In the genomic region with DNA sequence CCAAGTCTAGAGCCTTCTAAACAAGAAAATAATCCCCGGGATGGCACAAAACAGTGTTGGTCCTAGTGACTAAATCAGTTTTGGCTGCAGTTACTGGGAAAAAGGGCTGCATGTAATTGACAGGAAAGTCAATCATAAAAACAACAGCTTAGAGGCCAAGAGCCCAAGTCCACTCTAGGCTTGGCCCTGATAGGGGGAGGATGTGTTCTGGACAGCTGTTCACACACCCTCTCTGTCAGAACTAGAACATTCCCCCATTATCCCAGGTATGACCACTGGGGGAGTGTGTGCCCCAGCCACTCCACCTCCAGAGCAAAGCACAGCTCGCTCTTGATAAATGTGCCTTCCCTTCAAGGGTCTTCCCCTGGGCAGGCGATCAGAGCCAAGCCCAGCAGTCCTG, we compare ENCODE assay signal across 9 mouse cellular contexts. TPM values are rescaled to one million over a fixed set of nuclear protein-coding genes. Genes with fewer than 3 reads are reported as not detected.
A peak's percentile ranks its signal among the peaks of the same experiment; 100 is the strongest.
DNase-seq lines count a peak whose midpoint lies in the region; ATAC-seq and TF ChIP-seq lines count a peak whose summit lies in the region.
"Had no signal": no experiment of that assay in that cellular context is flagged by ENCODE, and none has a peak within 500 bp of the region (broad histone marks: within the 10 kb centered on the region; RNA-seq: fewer than 3 reads in every experiment).

No protein-coding gene starts in this region.

- peaks cover 57% of the 10 kb centered on the region for H3K4me1 ChIP-seq in liver, adult 2 months (ENCODE audit: control insufficient read depth, insufficient read depth, low read length)
- H3K4me1 ChIP-seq in cortical plate, adult 2 months (ENCODE audit: control insufficient read depth, insufficient read depth, low read length), result peaks cover 5% of the 10 kb centered on the region
- peaks cover 51% of the 10 kb centered on the region for H3K4me1 ChIP-seq in heart, embryonic 15.5 days (replicated peaks)
- peaks cover 25% of the 10 kb centered on the region for H3K4me1 ChIP-seq in limb, embryonic 15.5 days

- peak; percentile 94 for DNase-seq in liver, adult 2 months (ENCODE audit: extremely low read depth, low read depth, low spot score)
- DNase-seq in liver, result no peak
- DNase-seq in right cerebral cortex, adult 18-20 months, result no peak
- DNase-seq in urinary bladder, postnatal 25 days (ENCODE audit: low spot score), result no peak
- DNase-seq: layer of hippocampus, postnatal 36 days; thymus, adult 2 months had no signal

- peak overlapping the region; percentile 81 for H3K27ac ChIP-seq in liver, adult 2 months (replicated peaks; ENCODE audit: insufficient read depth, low read depth, low read length)
- H3K27ac ChIP-seq in cortical plate, adult 2 months (ENCODE audit: insufficient read depth, low read length), result no peak overlapping the region
- peak overlapping the region; percentile 95 for H3K27ac ChIP-seq in heart, embryonic 15.5 days
- peak overlapping the region; percentile 48 for H3K27ac ChIP-seq in limb, embryonic 15.5 days

- no peak overlapping the region for H3K4me3 ChIP-seq in liver, adult 2 months (ENCODE audit: insufficient read depth, low read depth, low read length)
- no peak overlapping the region for H3K4me3 ChIP-seq in cortical plate, adult 2 months (ENCODE audit: insufficient read depth, low read length)
- H3K4me3 ChIP-seq in heart, embryonic 15.5 days, result no peak overlapping the region
- H3K4me3 ChIP-seq in limb, embryonic 15.5 days, result no peak overlapping the region

- H3K27me3 ChIP-seq in liver, adult 2 months (ENCODE audit: control insufficient read depth, insufficient read depth, low read length), result no peaks in the 10 kb centered on the region
- H3K27me3 ChIP-seq in heart, embryonic 15.5 days, result no peaks in the 10 kb centered on the region
- H3K27me3 ChIP-seq in limb, embryonic 15.5 days, result no peaks in the 10 kb centered on the region

- peak; percentile 58 for ATAC-seq in heart, embryonic 15.5 days (replicated peaks; ENCODE audit: insufficient number of reproducible peaks, insufficient read depth, low FRiP score, low read depth)
- no peak for ATAC-seq in limb, embryonic 15.5 days (ENCODE audit: insufficient number of reproducible peaks, low FRiP score, low TSS enrichment, low read depth)

- peaks cover 57% of the 10 kb centered on the region; the same call in 1 of the 2 replicates for H3K79me2 ChIP-seq in liver, adult 2 months (ENCODE audit: control insufficient read depth, insufficient read depth, low read length)

- WGBS in liver, adult 2 months, result 31% methylated on average over 3 of the region's 3 CpGs
- 24% methylated on average over 3 of the region's 3 CpGs for WGBS in heart, embryonic 15.5 days
- WGBS in limb, embryonic 15.5 days, result 72% methylated on average over 3 of the region's 3 CpGs

- TF ChIP-seq CTCF in liver, adult 2 months (IDR thresholded peaks at IDR 0.05; ENCODE audit: low read depth, low read length), result peak; percentile 61
- 0 out of 2 replicates have a peak, but pooled peaks have one; percentile 18 for TF ChIP-seq CTCF in cortical plate, adult 2 months (IDR thresholded peaks at IDR 0.05; ENCODE audit: extremely low read depth, insufficient read depth, low read length)

- no peaks in the 10 kb centered on the region; the same call in 1 of the 2 replicates for H3K36me3 ChIP-seq in liver, adult 2 months (ENCODE audit: control insufficient read depth, insufficient read depth, low read length)
- peaks cover 8% of the 10 kb centered on the region; the same call in 1 of the 2 replicates for H3K36me3 ChIP-seq in heart, embryonic 15.5 days
- H3K36me3 ChIP-seq in limb, embryonic 15.5 days, result peaks cover 10% of the 10 kb centered on the region

- H3K4me2 ChIP-seq in heart, embryonic 15.5 days, result peak overlapping the region; percentile 49; the same call in 1 of the 2 replicates
- no peak overlapping the region for H3K4me2 ChIP-seq in limb, embryonic 15.5 days

- peak overlapping the region; percentile 8; the same call in 1 of the 2 replicates for H3K9ac ChIP-seq in liver, adult 2 months (ENCODE audit: low read depth, low read length)
- peak overlapping the region; percentile 47; the same call in 1 of the 2 replicates for H3K9ac ChIP-seq in heart, embryonic 15.5 days
- no peak overlapping the region for H3K9ac ChIP-seq in limb, embryonic 15.5 days

- H3K9me3 ChIP-seq in heart, embryonic 15.5 days (replicated peaks), result no peaks in the 10 kb centered on the region
- no peaks in the 10 kb centered on the region for H3K9me3 ChIP-seq in limb, embryonic 15.5 days

- TF ChIP-seq POLR2A in liver, adult 2 months (IDR thresholded peaks at IDR 0.05; ENCODE audit: extremely low read depth, insufficient read depth, low read length), result no peak
- no peak for TF ChIP-seq POLR2A in cortical plate, adult 2 months (IDR thresholded peaks at IDR 0.05; ENCODE audit: extremely low read depth, insufficient read depth, low read length)

RNA-seq across cellular contexts. Expression of gene Akap1, which starts 14.7 kb away (rescaled TPM):
- total RNA-seq in liver, adult 2 months (2014; rRNA removed), result 37.7 and 53.6 TPM in 2 replicates
- polyA plus RNA-seq in liver, adult 2 months (2012; rRNA removed), result 58.0 and 81.5 TPM in 2 replicates
- 39.6 and 42.3 TPM in 2 replicates for polyA plus RNA-seq in cortical plate, adult 2 months (2012; rRNA removed)
- polyA plus RNA-seq in heart, embryonic 15.5 days (2015; fragmentation: Nextera tagmentation; extraction: Ambion mirVana), result 44.2 and 45.8 TPM in 2 replicates
- 17.9 and 24.4 TPM in 2 replicates for polyA plus RNA-seq in limb, embryonic 15.5 days (2015; fragmentation: Nextera tagmentation; extraction: Ambion mirVana)
